Mouse (Mus musculus): Measurements from ENCODE around the gene Gm21870. TPM values are rescaled to one million over a fixed set of nuclear protein-coding genes. Genes with fewer than 3 reads are reported as not detected.

Gm21870 gene
- polyA plus RNA-seq (2012; fragmentation: generic; extraction: Trizol), result not detected

GRCm38 (mm10) chrX:33986716-33987115 lies at the start of gene Gm21870:
Gene Gm21870, minus strand, starts transcription at chrX:33986816.

GRCm38 (mm10) chrX:33956440-33956839 lies 30.2 kb downstream of the Gm21870 start, which contains the start of gene Btbd35f6:
Gene Btbd35f6, minus strand, starts transcription at chrX:33956540.

Other genes starting within 250 kb of the Gm21870 start
- not detected for gene Btbd35f6, start 30.3 kb downstream of the Gm21870 start, polyA plus RNA-seq (2012; fragmentation: generic; extraction: Trizol)
- gene Btbd35f9, start 174.7 kb upstream of the Gm21870 start, polyA plus RNA-seq (2012; fragmentation: generic; extraction: Trizol), result not detected